Mouse (Mus musculus) adrenal gland, adult 18-20 months (tissue): Measurements from ENCODE around the gene Atp9a. TPM values are rescaled to one million over a fixed set of nuclear protein-coding genes. Genes with fewer than 3 reads are reported as not detected.

Experiments used
- DNase-seq, 2 experiments: peaks; one replicate each; pipeline ENCODE4 v3.0.0; 2021 to 2022; ENCODE audit warnings: low spot score in 2 of 2
- total RNA-seq, 2 experiments: library from RNA; stranded (reverse); gene quantifications; 1 replicate in 1 of 2; 2 replicates in 1 of 2; pipeline ENCODE4 v1.2.3; 2021

Atp9a gene
- total RNA-seq, 2 experiments from 2014 or later, result 74.1 to 115 TPM

GRCm38 (mm10) chr2:168648171-168648570 lies 94.0 kb downstream of the Atp9a start:
- DNase-seq, result no peak

GRCm38 (mm10) chr2:168644855-168645254 lies 97.4 kb downstream of the Atp9a start:
- no peak for DNase-seq

- no peak for DNase-seq
Measured at GRCm38 (mm10) chr2:168643524-168644177, 98.6 kb downstream of the Atp9a start.

GRCm38 (mm10) chr2:168642187-168642586 lies 100.0 kb downstream of the Atp9a start:
- DNase-seq, result no peak

GRCm38 (mm10) chr2:168640460-168640859 lies 101.7 kb downstream of the Atp9a start:
- DNase-seq, result no peak

GRCm38 (mm10) chr2:168634881-168635280 lies 107.3 kb downstream of the Atp9a start:
- DNase-seq, result no peak

- DNase-seq, result peak in 1 of 2 experiments; percentile 12
Measured at GRCm38 (mm10) chr2:168633301-168633816, 108.8 kb downstream of the Atp9a start.

GRCm38 (mm10) chr2:168632543-168632942 lies 109.7 kb downstream of the Atp9a start:
- no peak for DNase-seq

- DNase-seq, result peak; percentile 82 to 90
Measured at GRCm38 (mm10) chr2:168628787-168629186, 113.4 kb downstream of the Atp9a start.

GRCm38 (mm10) chr2:168627829-168628770 lies 114.1 kb downstream of the Atp9a start:
- no peak for DNase-seq

- no peak for DNase-seq
Measured at GRCm38 (mm10) chr2:168626385-168626784, 115.8 kb downstream of the Atp9a start.

GRCm38 (mm10) chr2:168625091-168625490 lies 117.1 kb downstream of the Atp9a start:
- DNase-seq, result no peak

GRCm38 (mm10) chr2:168621111-168621802 lies 121.0 kb downstream of the Atp9a start:
- DNase-seq, result no peak

- no peak for DNase-seq
Measured at GRCm38 (mm10) chr2:168618205-168618717, 123.9 kb downstream of the Atp9a start.

- no peak for DNase-seq
Measured at GRCm38 (mm10) chr2:168615160-168615559, 127.0 kb downstream of the Atp9a start.

- no peak for DNase-seq
Measured at GRCm38 (mm10) chr2:168614170-168614872, 127.9 kb downstream of the Atp9a start.

- no peak for DNase-seq
Measured at GRCm38 (mm10) chr2:168613092-168613880, 128.9 kb downstream of the Atp9a start.

GRCm38 (mm10) chr2:168610941-168611340 lies 131.3 kb downstream of the Atp9a start:
- DNase-seq, result no peak

GRCm38 (mm10) chr2:168609653-168610248 lies 132.5 kb downstream of the Atp9a start:
- no peak for DNase-seq
